Mouse (Mus musculus) CD4-positive, CD25-positive, alpha-beta regulatory T cell, adult 2 months (primary cell): ENCODE measurements around the gene Notch3.
A peak's percentile ranks its signal among the peaks of the same experiment; 100 is the strongest.
"Not testable (repeated sequence)": the region's sequence is repeated elsewhere in the genome, so short reads cannot be mapped to it uniquely, and the experiment has no call there.

ENCODE experiments used
- DNase-seq: peaks from one replicate; pipeline ENCODE4 v3.0.0-alpha.2; 2012; ENCODE audit warnings: low read depth, low spot score

Gene Notch3

GRCm38 (mm10) chr17:32118484-32118883, 48.2 kb downstream of the Notch3 start:
- no peak for DNase-seq

GRCm38 (mm10) chr17:32117872-32118421, 48.7 kb downstream of the Notch3 start:
- DNase-seq = peak; percentile 39

DNA sequence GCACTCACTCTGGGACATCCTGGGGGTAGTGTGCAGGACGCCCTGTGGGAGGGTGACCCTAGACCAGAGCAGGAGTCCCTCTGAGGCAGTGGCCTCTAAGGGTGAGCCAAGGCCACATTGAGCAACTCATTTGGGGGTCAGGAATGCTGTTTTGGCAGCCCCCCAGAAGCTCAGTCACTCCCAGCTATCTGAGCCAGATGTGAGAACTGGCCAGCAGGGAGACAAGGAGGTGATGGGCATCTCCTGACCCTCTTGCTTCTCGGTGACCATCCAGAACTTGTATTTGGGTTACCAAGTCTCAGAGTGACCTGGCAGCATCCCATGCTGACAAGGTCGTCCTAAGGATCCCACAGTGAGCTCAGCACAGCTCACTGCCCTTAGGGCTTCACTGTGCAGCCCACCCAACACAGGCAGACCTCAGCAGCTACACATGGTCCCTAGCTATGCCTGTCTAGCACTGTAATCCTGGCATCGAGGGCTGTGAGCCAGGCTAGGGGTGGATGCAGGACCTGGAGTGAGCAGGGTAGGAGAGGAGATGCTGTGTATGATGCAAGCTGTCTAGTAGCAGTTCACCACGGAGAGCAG, 49.3 kb downstream of the Notch3 start:
- DNase-seq = no peak

- no peak for DNase-seq
These were observed 49.9 kb downstream of the Notch3 start for GRCm38 (mm10) chr17:32116586-32117286.

DNA sequence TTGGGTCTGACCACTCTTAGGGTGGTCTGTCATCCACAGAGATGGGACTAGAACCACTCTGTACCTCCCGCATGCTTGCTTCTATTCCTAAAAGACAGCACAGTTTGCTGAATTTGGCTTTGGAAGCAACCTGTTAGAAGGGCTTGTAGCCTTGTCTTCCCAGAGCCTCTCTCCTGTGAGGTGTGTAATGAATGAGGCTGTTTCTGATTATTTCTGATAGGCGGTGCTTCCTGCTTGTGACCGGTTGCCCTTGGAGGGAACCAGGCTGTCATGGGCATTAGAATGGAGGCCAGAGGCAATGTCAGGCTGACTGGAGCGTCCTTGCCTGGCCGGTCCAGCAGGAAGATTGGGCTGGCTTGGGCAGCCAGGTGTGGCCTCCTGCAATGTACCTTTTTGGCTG, 52.2 kb downstream of the Notch3 start:
- not testable (repeated sequence) for DNase-seq

GRCm38 (mm10) chr17:32113523-32114421, 52.9 kb downstream of the Notch3 start:
- DNase-seq = peak; percentile 47

DNA sequence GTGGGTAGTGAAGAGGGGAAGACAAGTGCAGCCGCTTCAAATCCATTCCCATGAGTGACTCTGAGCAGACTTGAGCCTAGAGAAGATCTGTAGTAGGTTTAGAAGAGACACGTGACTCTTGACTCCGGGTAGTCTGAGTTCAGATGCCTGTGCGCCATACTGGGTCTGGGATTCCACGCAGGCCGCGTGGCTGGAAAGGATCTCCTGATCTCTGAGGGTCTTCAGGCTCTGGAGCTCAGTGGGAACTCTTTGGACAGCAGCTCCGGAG, 53.5 kb downstream of the Notch3 start:
- DNase-seq = no peak

DNA sequence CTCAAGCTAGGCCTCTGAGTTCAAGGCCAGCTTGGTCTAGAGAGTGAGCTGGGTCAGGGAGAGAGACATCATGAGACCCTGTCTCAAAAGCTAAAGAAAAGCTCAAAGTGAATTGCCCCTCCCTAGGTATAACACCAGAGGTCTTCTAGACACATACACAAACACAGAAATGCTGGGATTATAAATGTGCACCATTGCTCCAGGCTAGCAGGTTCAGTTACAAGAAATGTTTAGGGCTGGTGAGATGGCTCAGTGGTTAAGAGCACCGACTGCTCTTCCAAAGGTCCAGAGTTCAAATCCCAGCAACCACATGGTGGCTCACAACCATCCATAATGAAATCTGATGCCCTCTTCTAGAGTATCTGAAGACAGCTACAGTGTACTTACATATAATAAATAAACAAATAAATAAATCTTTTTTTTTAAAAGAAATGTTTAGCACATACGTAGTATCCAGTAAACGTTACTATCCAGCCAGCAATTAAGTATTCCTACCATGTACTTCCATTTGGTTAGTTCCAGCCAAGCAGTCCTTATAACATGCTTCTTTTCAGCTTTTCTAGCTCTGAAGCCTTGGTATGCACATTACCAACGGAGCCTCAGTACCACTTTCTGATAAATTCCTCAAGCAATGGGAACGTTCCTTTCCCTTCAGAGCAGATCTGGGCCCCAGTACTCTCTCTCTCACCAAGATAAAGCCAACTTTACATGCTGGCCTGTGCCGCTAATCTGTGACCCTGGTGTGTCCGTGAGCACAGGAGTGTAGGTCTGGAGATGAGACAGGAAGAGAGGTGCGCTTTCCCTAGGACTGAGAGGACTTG, 54.0 kb downstream of the Notch3 start:
- no peak for DNase-seq

GRCm38 (mm10) chr17:32110980-32111780, 55.5 kb downstream of the Notch3 start:
- no peak for DNase-seq

DNA sequence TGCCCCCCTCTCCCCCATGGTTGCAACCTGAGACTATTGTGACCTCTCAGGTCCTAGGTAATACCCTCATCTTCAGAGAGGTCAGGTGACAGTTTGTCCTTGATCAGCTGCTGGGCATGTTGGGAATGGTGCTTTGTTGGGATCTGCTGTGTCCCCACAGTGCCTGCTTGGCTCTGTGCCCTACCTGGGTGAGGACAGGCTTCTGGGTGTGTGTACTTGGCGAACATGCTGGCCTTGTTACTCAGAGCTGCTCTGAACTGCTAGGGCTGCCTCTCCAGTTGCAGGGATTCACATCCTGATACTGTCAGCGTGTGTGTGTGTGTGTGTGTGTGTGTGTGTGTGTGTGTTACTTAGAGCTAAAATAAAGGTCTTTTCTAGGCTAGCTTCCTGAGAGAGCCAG, 56.2 kb downstream of the Notch3 start:
- DNase-seq = no peak

- DNase-seq = no peak
These were observed 57.3 kb downstream of the Notch3 start for GRCm38 (mm10) chr17:32109201-32109940.

- not testable (repeated sequence) for DNase-seq
These were observed 58.2 kb downstream of the Notch3 start for GRCm38 (mm10) chr17:32108320-32109011.

GRCm38 (mm10) chr17:32107877-32108276, 58.8 kb downstream of the Notch3 start:
- DNase-seq = no peak

DNA sequence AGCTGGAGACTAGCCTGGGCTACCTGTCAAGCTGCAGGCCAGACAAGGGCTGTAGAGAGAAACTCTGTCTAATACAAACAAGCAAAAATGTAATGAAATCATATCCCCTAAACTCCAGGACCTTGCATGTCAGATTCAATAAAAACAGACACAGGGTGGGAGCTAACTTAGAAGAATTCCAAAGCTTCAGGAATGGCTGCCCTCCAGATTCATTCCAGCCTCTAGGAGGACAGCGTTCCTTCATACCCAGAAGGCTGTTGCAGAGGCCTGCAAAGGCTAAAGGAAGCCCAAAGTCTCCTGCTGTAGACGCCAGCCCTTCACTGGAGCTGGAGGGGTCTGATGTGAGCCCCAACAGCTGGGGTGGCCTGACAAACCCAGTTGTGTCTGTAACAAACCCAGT, 60.3 kb downstream of the Notch3 start:
- DNase-seq = no peak

GRCm38 (mm10) chr17:32103054-32103453, 63.6 kb downstream of the Notch3 start:
- DNase-seq = no peak

DNA sequence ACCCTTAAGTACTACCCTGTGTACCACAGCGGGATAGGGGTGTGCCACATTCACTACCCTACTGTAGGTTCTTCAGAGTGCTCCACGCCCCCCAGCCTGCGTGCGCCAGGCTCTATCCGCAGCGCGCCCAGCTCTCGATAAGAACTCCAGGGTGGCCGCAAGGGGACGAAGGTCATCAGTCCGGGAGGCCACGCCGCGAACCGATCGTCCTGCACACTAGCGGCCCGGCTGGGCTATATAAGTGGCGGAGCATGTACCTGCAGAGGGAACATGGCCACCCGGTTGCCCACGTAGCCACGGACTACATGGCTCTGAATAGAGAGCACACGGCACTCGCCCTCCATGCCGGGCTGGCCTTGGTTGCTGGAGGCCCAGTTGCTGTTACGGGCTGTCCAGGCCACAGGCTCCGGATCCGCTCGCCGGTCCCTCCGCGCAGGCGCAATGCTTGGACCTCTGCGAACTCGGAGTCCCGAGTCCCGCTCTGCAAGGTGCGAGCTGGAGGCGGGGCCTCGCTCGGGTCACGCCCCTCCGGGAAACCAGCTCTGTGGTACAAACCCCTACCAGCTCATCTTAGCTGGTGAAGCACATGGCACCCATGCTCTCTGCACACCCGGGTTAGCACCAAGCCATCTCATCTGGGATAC, 66.6 kb downstream of the Notch3 start:
- peak; percentile 71 for DNase-seq

- no peak for DNase-seq
These were observed 67.1 kb downstream of the Notch3 start for GRCm38 (mm10) chr17:32099574-32099942.

- DNase-seq = not testable (repeated sequence)
These were observed 67.7 kb downstream of the Notch3 start for GRCm38 (mm10) chr17:32098905-32099304.

DNA sequence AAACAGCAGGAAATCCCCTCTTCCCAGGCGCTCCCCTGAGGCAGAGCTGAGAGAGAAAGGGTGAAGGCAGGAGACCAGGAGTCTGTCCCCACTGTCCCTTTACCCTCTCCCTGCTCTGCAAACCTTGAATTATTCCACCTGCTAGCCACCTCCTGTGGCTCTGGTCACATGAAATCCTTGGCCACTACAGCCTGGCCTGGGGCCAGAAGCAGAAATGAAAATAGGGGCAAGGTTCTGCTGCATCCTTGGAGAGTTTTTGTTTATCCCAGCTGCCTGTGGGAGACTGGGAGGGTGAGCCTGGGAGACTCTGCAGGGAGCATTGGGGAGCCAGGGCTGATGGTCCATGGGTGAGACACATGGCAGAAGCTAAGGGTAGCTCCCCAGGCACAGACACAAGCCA, 69.0 kb downstream of the Notch3 start:
- DNase-seq = no peak
